Mouse (Mus musculus): ENCODE results near the gene Agl. TPM values are rescaled to one million over a fixed set of nuclear protein-coding genes. Genes with fewer than 3 reads are reported as not detected.

Agl gene
- total and polyA plus RNA-seq, 2 experiments, result 12.1 to 33.7 TPM

DNA sequence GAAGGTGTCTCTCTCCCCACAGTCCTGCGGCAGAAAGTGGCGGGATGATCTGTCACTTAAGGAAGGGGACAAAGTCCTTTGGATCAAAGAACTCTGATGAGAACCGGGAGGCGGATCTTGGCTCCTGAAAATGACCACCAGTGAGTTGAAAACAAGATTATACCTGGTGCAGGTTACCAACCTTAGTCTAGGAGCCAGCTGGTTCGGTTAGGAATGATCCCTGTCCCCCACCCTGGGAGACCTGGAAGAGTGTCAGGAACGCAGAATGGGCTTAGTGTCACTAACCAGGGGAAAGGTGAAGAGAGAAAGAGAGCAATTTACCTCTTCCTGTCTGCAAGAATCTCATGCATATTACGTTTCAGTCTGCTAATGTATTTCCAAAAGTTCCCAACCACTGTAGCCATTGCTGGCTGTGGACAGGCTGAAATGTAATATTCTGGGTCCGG, 95.5 kb downstream of the Agl start, which contains the start of gene Slc35a3:
Gene Slc35a3, minus strand, starts transcription at position 396 of the 446 bp plus-strand sequence.
- no peak for TF ChIP-seq CTCF (IDR thresholded peaks at IDR 0.05; ENCODE audit: low read depth, low read length)
- TF ChIP-seq POLR2A (IDR thresholded peaks at IDR 0.05; ENCODE audit: extremely low read depth, insufficient read depth, low read length), result no peak
- 1% methylated on average over 8 of the region's 8 CpGs for WGBS
- peak; percentile 89 for DNase-seq (ENCODE audit: extremely low read depth, low read depth, low spot score)

GRCm38 (mm10) chr3:116711624-116712435, 96.1 kb downstream of the Agl start:
- Histone ChIP-seq H3K4me1 (ENCODE audit: control insufficient read depth, insufficient read depth, low read length) (peaks cover 11% of the 10 kb centered on the region), H3K4me3 (ENCODE audit: insufficient read depth, low read depth, low read length) (peak overlapping the region; percentile 79), H3K79me2 (ENCODE audit: control insufficient read depth, insufficient read depth, low read length) (peaks cover 15% of the 10 kb centered on the region; the same call in 1 of the 2 replicates), H3K27me3 (ENCODE audit: control insufficient read depth, insufficient read depth, low read length) (no peaks in the 10 kb centered on the region), H3K27ac (replicated peaks; ENCODE audit: insufficient read depth, low read depth, low read length) (peak overlapping the region; percentile 96), H3K36me3 (ENCODE audit: control insufficient read depth, insufficient read depth, low read length) (no peaks in the 10 kb centered on the region), H3K9ac (ENCODE audit: low read depth, low read length) (peak overlapping the region; percentile 95)
- peak; percentile 72 for DNase-seq (ENCODE audit: extremely low read depth, low read depth, low spot score)
- WGBS, result under 1% methylated on average over 83 of the region's 85 CpGs
- no peak for TF ChIP-seq CTCF (IDR thresholded peaks at IDR 0.05; ENCODE audit: low read depth, low read length)
- peak; percentile 37; the same call in 1 of the 2 replicates for TF ChIP-seq POLR2A (IDR thresholded peaks at IDR 0.05; ENCODE audit: extremely low read depth, insufficient read depth, low read length)

More for the DNA sequence above, 95.5 kb downstream of the Agl start, which contains the start of gene Slc35a3:
- Histone ChIP-seq H3K79me2 (ENCODE audit: control insufficient read depth, insufficient read depth, low read length) (peaks cover 15% of the 10 kb centered on the region; the same call in 1 of the 2 replicates), H3K27me3 (ENCODE audit: control insufficient read depth, insufficient read depth, low read length) (no peaks in the 10 kb centered on the region), H3K4me3 (ENCODE audit: insufficient read depth, low read depth, low read length) (peak within 1 kb of the TSS; percentile 79), H3K9ac (ENCODE audit: low read depth, low read length) (peak within 1 kb of the TSS; percentile 95), H3K27ac (replicated peaks; ENCODE audit: insufficient read depth, low read depth, low read length) (peak within 1 kb of the TSS; percentile 96), H3K36me3 (ENCODE audit: control insufficient read depth, insufficient read depth, low read length) (no peaks in the 10 kb centered on the region), H3K4me1 (ENCODE audit: control insufficient read depth, insufficient read depth, low read length) (peaks cover 11% of the 10 kb centered on the region)

DNA sequence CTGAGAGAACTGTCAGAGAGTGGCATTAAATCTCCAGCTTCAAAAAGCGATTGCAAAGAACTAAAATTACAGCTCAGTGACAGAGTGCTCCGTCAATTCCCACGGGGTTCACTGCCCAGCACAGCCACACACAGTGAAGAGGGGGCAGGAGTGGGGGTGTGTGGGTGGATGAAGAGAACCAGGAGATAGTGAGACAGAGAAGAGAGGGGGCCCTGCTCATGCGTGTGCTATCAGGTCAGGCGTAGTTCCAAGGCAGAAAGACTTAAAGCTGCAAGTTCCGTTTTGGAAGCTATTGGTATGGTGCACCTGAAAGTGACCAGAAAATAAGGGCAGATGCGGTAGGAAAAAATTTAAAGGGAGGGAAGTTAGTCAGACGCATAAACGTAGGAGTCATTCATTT, 97.0 kb downstream of the Agl start:
- H3K4me1 ChIP-seq (ENCODE audit: control insufficient read depth, insufficient read depth, low read length), result peaks cover 11% of the 10 kb centered on the region
- peaks cover 4% of the 10 kb centered on the region; the same call in 1 of the 2 replicates for H3K36me3 ChIP-seq (ENCODE audit: control insufficient read depth, insufficient read depth, low read length)
- peak overlapping the region; percentile 79 for H3K4me3 ChIP-seq (ENCODE audit: insufficient read depth, low read depth, low read length)
- TF ChIP-seq POLR2A (IDR thresholded peaks at IDR 0.05; ENCODE audit: extremely low read depth, insufficient read depth, low read length), result no peak
- no peak for TF ChIP-seq CTCF (IDR thresholded peaks at IDR 0.05; ENCODE audit: low read depth, low read length)
- DNase-seq (ENCODE audit: extremely low read depth, low read depth, low spot score), result no peak
- H3K79me2 ChIP-seq (ENCODE audit: control insufficient read depth, insufficient read depth, low read length), result peaks cover 15% of the 10 kb centered on the region; the same call in 1 of the 2 replicates
- no peaks in the 10 kb centered on the region for H3K27me3 ChIP-seq (ENCODE audit: control insufficient read depth, insufficient read depth, low read length)
- WGBS, result 31% methylated on average over 9 of the region's 9 CpGs
- peak overlapping the region; percentile 48; the same call in 1 of the 2 replicates for H3K9ac ChIP-seq (ENCODE audit: low read depth, low read length)
- H3K27ac ChIP-seq (replicated peaks; ENCODE audit: insufficient read depth, low read depth, low read length), result no peak overlapping the region

- H3K4me3 ChIP-seq (ENCODE audit: insufficient read depth, low read depth, low read length), result no peak overlapping the region
- H3K36me3 ChIP-seq (ENCODE audit: control insufficient read depth, insufficient read depth, low read length), result peaks cover 4% of the 10 kb centered on the region; the same call in 1 of the 2 replicates
- no peak for DNase-seq (ENCODE audit: extremely low read depth, low read depth, low spot score)
- 96% methylated on average over 1 of the region's 1 CpGs for WGBS
- H3K27me3 ChIP-seq (ENCODE audit: control insufficient read depth, insufficient read depth, low read length), result no peaks in the 10 kb centered on the region
- no peak overlapping the region for H3K9ac ChIP-seq (ENCODE audit: low read depth, low read length)
- TF ChIP-seq POLR2A (IDR thresholded peaks at IDR 0.05; ENCODE audit: extremely low read depth, insufficient read depth, low read length) (no peak), CTCF (IDR thresholded peaks at IDR 0.05; ENCODE audit: low read depth, low read length) (no peak)
- H3K4me1 ChIP-seq (ENCODE audit: control insufficient read depth, insufficient read depth, low read length), result peaks cover 13% of the 10 kb centered on the region
- H3K79me2 ChIP-seq (ENCODE audit: control insufficient read depth, insufficient read depth, low read length), result peaks cover 8% of the 10 kb centered on the region; the same call in 1 of the 2 replicates
- no peak overlapping the region for H3K27ac ChIP-seq (replicated peaks; ENCODE audit: insufficient read depth, low read depth, low read length)
Observed at GRCm38 (mm10) chr3:116705637-116706204, 102.2 kb downstream of the Agl start.

DNA sequence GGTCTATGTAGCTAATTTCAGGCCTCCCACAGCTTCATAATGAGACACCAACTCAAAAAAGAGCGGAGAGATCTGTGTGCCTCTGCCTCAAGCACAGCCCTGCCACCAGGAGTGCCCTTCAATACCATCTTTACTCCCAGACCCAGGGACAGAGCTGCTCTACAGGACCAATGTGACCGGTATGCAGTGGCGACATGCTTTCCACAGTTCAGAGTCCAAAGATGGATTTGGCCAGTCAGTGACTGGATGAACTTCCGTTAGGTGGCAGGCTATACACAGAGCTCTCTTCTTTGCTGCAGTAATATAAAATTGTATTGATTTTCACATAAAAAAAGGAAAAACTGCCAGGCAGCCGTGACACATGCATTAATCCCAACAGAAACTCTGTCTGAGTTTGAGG, 104.1 kb downstream of the Agl start:
- H3K36me3 ChIP-seq (ENCODE audit: control insufficient read depth, insufficient read depth, low read length), result peaks cover 4% of the 10 kb centered on the region; the same call in 1 of the 2 replicates
- no peak overlapping the region for H3K4me3 ChIP-seq (ENCODE audit: insufficient read depth, low read depth, low read length)
- peak; percentile 91 for DNase-seq (ENCODE audit: extremely low read depth, low read depth, low spot score)
- H3K4me1 ChIP-seq (ENCODE audit: control insufficient read depth, insufficient read depth, low read length), result peaks cover 10% of the 10 kb centered on the region
- no peak overlapping the region for H3K9ac ChIP-seq (ENCODE audit: low read depth, low read length)
- peak overlapping the region; percentile 47 for H3K27ac ChIP-seq (replicated peaks; ENCODE audit: insufficient read depth, low read depth, low read length)
- no peaks in the 10 kb centered on the region for H3K27me3 ChIP-seq (ENCODE audit: control insufficient read depth, insufficient read depth, low read length)
- 35% methylated on average over 5 of the region's 5 CpGs for WGBS
- TF ChIP-seq CTCF (IDR thresholded peaks at IDR 0.05; ENCODE audit: low read depth, low read length) (peak; percentile 34), POLR2A (IDR thresholded peaks at IDR 0.05; ENCODE audit: extremely low read depth, insufficient read depth, low read length) (no peak)
- H3K79me2 ChIP-seq (ENCODE audit: control insufficient read depth, insufficient read depth, low read length), result peaks cover 7% of the 10 kb centered on the region; the same call in 1 of the 2 replicates

All from liver, adult 2 months (tissue).